Mouse (Mus musculus) gastrocnemius, postnatal 10 days (tissue): ENCODE data around the gene Preb. TPM values are rescaled to one million over a fixed set of nuclear protein-coding genes. Genes with fewer than 3 reads are reported as not detected.

Experiments
- DNase-seq: peaks from one replicate; pipeline ENCODE4 v3.0.0; 2021; ENCODE audit warnings: mixed read lengths
- total RNA-seq, 2 experiments: library from RNA; stranded (reverse); gene quantifications; 2 replicates each; pipeline ENCODE4 v1.2.3; 2021

The Preb gene
- total RNA-seq, 2 experiments from 2014 or later: 76.8 to 83.0 TPM

DNA sequence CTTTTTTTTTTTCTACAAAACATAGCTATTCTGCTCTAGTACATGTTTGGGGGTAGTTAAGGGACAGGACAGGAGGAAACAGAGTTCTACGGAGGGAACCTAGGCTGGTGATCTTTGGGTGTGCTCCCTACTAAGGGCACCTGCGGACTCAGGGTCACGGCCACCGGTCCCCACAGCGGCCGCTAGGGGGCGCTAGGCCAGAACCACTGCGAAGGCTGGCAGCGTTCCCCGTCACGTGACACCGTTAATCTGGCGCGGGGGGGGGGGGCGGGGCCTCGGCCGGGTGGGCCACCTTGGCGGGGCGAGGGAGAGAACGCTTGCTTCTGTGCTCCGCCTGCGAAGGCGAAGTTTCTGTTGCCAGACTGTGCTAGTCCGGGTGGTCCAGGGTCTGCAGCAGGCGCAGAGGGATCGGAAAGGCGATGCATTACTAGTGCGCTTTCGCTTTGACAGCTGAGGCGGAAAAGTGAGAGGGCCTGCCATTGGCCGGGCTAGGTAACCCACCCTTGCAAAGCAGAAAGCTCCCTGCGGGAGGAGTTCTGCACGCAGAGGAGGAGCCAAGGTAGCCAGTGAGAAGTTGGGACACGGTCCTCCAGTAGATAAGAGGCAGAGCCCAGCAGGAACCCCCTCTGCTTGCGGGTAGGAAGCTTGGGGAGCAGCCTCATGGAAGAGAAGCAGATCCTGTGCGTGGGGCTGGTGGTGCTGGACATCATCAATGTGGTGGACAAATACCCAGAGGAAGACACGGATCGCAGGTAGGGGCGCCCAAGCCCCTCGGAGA lies 38.7 kb downstream of the Preb start, which contains the start of gene Khk:
TSS of gene Khk (plus strand) at position 176 of the 778 bp plus-strand sequence.
- peak; percentile 98 for DNase-seq

DNA sequence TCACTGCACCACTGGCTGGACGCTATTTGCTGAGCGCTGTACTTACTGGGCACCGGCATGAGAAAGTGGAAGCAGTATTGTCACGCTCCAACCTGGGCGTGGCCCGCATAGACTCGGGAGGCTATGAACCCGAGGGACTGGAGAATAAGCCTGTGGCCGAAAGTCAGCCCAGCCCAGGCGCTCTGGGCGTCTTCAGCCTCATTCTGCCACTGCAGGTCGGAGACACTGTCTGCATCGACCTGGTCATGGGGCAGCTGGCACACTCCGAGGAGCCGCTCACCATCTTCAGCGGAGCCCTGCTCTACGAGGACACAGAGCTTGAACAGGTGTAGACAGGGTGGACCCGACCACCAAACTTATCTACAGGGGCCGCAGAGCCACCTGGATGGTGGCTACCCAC lies 39.5 kb downstream of the Preb start:
- peak; percentile 28 for DNase-seq

DNA sequence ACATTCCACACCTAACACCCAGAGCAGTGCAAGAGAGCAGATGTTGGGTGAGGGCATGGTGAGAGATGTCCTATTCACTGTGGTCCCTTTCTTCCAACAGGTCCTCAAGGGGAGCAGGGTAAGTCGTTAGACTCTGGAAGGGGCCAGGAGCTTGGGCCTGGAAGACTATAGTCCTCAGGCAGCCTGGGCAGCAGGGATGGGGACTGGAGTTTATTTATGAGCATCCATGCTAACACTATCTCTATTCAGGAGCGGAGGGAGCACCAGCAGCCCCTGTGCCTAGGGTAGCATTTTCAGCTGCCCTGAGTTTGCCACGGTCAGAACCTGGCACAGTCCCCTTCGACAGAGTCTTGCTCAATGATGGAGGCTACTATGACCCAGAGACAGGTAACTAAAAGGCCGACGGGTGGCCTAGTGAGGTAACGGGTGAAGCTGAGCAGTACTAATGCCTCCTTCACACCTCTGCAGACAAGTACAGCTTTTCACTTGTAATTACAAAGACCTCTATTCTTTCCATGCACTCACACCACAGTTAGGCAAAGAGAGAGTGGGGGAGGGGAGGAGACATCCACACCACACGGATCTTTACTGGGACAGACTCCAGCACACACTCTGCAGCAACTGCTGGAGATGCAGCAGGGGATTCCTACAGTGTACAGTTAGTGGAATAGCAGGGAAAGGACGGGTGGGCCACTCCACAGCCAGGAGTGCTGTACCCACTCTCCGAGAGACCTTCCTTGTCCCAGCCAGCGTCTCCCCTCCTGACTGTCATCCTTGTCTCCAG lies 40.1 kb downstream of the Preb start:
- DNase-seq: no peak

DNA sequence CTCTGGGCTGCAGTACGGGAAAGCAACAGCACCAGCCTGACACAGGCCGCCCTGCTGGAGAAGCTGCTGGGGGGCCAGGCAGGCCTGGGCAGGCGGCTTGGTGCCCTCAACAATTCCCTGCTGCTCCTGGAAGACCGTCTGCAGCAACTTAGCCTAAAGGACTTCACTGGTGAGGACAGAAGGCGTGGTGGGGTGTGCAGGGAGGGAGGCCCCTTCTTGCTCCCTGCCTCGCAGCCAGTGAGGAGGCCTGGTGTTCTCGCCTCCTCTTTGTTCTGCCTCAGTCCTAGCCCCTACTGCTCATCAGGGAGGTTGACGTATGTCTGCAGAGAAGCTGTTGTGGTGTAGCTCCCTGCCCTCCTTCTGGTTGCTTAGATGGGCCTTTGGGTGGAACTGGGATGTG lies 41.5 kb downstream of the Preb start:
- no peak for DNase-seq

DNA sequence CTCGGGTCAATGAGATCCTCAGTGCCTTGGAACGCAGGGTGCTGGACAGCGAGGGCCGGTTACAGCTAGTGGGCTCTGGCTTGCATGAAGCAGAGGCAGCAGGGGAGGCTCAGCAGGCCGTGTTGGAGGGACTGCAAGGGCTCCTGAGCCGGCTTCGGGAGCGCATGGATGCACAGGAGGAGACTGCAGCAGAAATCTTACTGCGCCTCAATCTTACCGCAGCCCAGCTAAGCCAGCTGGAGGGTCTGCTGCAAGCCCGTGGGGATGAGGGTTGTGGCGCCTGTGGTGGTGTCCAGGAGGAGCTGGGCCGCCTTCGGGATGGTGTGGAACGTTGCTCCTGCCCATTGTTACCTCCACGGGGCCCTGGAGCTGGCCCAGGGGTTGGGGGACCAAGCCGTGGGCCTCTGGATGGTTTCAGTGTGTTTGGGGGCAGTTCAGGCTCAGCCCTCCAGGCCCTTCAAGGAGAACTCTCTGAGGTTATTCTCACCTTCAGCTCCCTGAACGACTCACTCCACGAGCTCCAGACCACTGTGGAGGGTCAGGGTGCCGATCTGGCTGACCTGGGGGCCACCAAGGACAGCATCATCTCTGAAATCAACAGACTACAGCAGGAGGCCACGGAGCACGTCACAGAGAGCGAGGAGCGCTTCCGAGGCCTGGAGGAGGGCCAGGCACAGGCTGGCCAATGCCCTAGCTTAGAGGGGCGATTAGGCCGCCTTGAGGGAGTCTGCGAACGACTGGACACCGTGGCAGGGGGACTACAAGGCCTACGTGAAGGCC lies 42.1 kb downstream of the Preb start:
- DNase-seq: no peak

DNA sequence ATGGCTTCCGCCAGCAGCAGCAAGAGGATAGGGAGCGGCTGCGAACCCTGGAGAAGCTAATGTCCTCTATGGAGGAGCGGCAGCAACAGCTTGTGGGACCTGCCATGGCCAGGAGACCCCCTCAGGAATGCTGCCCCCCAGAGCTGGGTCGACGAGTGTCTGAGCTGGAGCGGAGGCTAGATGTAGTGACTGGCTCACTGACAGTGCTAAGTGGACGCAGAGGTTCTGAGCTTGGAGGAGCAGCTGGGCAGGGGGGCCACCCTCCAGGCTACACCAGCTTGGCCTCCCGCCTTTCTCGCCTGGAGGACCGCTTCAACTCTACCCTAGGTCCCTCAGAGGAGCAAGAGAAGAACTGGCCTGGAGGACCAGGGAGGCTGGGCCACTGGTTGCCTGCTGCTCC lies 42.8 kb downstream of the Preb start:
- peak; percentile 19 for DNase-seq

DNA sequence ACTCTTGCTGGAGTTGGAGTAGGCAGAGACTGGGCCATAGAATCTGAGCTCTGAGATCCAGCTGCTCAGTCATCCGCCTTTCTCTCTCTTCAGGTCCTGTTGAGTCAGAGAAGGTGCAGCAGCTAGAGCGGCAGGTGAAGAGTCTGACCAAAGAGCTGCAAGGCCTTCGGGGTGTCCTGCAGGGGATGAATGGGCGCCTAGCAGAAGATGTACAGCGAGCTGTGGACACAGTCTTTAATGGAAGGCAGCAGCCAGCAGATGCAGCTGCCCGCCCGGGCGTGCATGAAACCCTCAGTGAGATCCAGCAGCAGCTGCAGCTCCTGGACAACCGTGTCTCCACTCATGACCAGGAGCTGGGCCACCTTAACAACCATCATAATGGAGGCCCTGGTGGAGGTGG lies 43.3 kb downstream of the Preb start:
- DNase-seq: peak; percentile 26

DNA sequence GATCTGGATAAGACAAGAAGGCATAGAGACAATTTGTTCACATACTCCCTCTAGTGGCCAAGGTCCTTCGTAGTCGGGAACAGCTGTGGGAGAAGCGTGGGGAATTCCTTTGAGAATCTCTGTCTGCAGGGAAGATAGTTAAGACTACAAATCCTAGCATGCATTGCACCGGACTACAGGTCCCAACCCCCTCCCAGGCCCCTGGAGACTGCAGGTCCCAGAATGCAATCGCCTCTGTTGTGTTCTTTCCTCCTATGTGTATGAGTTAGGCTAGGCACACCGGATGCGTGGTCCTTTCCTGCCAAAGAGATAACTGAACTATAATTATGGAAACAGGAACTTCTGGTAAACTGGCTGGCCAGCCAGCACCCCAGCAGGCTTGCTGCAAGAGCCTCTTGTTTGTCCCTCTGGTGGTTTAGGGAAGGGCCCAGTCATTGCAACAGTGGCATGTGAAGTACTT lies 44.2 kb downstream of the Preb start:
- DNase-seq: peak; percentile 69

DNA sequence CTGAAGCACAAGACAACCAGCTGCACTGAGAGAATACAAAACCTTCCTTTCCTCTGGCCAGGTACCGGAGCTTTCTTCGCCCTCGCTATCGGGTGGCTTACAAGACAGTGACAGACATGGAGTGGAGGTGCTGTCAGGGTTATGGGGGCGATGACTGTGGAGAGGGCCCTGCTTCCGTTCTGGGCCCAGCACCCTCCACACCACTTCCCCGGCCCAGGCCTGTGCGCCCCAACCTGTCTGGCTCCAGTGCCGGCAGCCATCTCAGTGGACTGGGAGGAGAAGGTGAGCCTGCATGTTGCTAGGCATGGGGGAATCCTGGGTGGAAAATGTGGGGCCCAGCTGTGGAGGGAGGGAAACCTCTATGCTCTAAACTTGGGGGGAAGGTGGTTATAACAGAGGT lies 44.7 kb downstream of the Preb start:
- peak; percentile 31 for DNase-seq

DNA sequence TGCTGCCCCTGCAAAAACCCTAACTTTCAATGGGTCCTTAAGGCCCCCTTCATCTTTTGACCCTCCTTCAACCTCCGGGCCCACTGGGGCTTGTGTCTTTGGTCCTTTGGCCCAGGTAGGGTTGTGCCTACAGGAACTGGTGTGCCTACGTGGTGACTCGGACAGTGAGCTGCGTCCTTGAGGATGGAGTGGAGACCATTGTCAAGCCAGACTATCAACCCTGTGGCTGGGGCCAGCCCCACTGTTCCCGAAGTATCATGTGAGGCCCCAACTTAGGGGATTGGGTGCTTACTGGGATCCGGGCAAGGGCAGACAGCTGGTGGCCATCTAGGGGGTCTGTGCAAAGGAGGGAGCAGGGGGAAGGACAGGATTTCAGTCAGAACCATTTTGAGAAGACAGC lies 45.3 kb downstream of the Preb start:
- DNase-seq: no peak

DNA sequence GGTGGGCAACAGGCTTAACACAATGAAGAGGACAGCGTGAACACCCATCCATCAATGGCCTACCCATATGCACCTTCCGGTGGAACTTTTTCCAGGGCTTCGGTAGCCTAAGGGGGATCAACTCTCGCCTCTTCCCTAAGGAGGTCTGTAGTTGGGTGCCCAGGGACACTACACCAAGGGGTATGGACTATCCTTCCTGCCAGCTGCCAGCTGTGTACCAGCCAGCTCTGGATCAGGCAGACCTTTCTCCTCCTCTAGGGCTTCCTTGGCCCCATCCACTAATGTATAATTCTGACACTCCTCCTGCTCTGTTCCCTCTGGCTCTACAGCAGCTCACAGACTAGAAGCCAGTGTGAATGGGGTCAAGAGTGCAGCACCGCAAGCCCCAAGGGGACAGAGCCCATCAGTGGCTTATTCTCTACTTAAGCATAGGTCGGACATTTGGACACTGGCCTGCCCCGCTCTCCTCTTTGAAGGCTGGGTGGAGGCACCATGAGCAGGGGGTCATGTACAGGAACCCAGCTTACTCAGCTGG lies 46.0 kb downstream of the Preb start:
- no peak for DNase-seq

DNA sequence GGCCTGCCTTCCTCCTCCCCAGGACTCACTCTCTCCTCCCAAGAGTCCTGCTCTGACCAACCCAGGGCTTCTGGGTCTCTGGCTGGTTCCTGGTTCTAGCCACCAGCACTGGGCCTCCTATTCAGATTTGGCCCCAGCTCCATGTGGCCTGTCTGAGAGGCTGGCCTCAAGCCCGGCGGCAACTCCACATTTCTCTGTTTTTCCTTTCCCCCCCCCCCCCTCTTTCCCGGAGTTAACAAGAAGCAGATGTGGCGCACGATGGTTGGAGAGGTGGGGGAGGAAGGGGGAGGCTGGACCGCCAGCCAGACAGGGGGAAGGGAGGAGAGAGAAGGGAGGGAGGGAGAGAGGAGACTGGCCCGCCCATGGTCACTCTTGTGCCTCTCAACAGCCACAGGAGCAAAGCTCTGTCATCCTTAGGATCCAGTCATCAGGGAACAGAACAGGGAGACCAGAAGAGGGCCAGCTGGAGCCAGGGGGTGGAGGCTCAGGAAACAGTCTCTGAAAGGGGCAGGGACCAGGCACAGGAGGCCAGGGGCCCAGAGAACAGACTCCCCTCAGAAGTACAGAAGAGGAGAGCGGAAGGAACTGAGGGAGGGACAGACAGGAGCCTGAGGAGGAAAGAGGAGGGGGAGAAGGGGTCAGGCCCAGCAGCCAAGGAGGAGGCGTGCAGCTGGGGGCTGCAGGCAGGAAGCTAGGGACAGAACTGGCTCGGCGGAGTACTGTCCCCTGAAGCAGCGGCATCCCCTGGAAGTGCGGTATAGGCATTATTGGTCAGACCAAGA lies 46.9 kb downstream of the Preb start, which contains the start of gene Emilin1:
TSS of gene Emilin1 (plus strand) at position 343 of the 782 bp plus-strand sequence.
- DNase-seq: peak; percentile 73

DNA sequence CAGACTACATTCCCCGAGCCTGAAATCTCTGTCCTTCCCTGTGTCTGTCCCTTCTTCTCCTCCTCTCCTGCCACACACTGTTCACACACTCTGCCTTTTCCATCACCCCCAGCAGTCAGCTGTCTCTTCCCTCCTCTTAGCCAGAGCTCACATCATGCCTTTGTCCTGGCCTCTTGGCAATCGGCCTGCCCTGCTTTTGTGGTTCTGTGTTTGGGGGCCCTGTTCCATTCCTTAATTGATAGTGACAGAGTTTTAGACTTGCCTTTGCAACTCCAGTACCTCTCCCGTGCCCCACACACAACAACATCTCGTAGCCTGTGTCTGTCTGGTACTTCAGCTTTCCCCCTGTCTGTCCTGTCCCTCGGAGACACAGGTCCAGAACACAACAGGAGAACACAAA lies 48.0 kb downstream of the Preb start:
- peak; percentile 49 for DNase-seq

DNA sequence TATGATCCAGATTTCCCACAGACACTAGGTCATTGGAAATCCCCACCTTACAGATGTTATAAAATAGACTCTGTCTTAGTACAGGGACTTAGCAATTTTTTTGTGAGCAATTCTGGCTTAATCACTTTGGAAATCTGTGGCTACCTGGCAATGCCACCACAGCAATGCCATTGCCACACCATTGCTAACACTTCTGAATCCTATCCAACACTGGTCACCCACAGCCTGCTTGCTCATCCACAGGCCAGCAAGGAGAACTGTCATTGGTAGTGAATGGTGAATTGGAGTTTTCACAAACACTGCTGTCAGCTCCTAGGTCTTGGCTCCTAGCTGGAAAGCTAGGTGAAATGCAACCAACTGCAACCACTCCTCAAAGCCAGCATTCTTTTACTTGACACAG lies 49.7 kb downstream of the Preb start:
- no peak for DNase-seq

DNA sequence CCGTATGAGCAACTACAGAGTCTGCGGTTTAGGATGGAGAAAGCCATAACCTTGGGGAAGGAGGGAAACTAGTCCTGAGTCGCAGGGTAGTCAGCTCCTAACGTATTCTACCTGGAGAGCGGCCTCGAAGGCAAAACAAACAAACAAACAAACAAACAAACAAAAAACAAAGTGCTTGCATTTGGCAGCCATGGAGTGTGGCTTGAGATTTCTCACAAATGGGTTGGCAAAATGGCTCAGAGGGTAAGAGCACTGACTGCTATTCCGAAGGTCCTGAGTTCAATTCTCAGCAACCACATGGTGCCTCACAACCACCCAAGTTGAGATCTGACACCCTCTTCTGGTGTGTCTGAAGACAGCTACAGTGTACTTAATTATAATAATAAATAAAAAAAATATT lies 50.3 kb downstream of the Preb start:
- DNase-seq: no peak

DNA sequence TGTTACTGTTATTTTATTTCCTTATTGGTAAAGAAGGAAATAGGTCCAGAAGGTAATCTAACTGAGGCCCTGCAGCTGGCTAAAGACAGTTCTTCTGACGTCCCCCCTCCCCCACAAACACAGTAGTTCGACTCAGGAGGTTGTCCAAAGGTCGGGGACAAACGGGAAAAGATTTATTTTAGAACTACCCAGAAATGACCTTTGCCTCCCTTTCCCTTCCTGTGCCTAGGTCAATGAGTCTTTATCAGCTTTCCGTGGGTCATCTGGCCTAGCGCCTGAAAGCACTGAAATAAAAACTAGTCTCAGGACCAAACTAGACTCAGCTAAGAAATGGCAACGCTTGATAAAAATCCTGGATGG lies 50.9 kb downstream of the Preb start:
- no peak for DNase-seq

DNA sequence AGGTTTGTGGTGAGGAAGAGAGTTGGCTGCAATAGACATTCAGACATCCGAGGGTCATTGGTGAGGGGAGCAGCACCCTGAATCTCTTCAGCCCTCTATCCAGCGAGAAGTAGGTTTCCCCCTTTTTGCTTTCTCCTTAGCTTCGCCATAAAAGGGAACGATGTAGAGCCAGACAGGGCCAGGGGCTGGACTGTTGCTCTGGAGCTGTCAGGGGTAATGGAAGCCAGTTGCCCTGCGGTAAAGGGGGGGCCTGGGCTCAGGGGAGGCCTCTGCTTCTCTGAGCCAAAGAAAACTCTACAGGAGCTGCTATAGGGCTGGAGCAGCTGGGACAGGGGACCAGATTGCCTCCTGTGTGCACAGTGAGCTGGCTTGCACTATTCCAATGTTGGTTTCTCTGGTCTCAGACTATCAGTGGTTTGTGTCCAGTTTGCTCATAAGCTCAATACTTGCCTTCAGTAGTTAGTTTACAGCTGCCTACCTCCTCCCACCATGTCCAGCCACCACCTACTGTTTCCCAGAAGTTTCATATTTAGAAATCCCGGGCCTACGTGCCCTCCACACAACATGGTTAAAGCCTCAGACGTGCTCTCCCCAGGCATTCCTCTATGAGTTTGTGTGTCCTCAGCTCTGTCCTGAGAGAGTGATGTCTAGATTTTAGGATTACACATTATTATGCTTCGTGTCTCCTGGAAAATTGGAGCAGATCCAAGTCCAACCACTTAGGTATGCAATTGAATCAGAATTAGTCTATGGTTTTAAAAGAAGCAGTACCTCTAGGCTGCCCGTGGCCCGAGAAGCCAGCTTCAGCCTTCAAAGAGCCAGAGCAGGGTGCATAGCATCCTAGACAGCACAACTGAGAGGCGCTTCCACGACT lies 51.5 kb downstream of the Preb start:
- DNase-seq: peak; percentile 25

DNA sequence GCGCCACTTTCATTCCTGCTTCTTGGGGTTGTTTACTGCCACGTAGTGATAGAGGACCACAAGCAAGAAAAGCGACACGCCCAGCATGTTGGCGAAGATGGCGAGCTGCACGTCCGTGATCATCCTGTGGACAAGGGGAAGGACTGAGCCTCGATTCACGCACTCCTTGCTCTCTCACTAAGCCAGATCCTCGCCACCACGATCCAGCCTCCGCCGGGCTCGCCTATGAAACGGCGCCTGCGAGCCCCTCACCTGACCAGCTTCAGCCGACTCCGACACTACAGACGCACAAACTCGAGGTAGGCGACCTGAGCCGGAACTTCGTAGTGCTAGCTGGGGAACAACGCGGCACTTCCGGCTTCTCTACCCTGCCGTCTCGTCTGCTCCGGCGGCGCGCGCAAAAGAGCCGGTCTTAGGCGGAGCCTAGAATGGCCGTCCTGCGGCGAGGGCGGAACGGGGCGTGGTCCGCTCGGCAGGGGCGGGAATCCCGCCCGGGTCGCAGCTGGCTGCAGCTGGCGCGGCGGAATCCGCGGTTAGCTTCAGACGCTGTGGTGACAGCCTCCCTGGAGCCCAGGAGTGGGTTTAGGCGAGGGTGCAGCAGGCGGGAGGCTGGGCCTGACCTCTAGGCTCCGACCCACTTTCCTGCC lies 52.6 kb downstream of the Preb start, which contains the start of gene Ost4:
TSS of gene Ost4 (minus strand) at position 376 of the 647 bp plus-strand sequence.
- peak; percentile 97 for DNase-seq

DNA sequence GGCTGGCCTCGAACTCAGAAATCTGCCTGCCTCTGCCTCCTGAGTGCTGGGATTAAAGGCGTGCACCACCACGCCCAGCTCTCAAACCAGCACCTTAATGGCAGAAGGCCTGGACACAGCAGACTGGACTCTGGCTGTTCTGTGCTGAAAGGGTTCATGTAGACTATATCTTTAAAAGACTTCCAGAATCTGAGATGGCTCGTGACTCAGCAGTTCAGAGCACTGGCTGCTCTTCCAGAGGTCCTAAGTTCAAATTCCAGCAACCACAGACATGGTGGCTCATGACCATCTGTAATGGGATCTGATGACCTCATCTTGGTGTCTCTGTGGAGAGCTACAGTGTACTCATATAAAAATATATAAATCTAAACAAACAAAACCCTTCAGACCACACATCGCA lies 58.3 kb downstream of the Preb start:
- DNase-seq: no peak
